Mouse (Mus musculus) ES-Bruce4 (cell line): ENCODE data around the gene Galntl6. TPM values are rescaled to one million over a fixed set of nuclear protein-coding genes. Genes with fewer than 3 reads are reported as not detected.

Experiments used
- H3K27ac ChIP-seq: 2 replicates; pipeline ENCODE4 v1.5.1; 2012; ENCODE audit warnings: low read length, inconsistent platforms; ENCODE audit not compliant: insufficient read depth
- H3K27me3 ChIP-seq: 2 replicates; pipeline ENCODE4 v1.6.1; 2012; ENCODE audit warnings: mild to moderate bottlenecking, low read length, inconsistent platforms; ENCODE audit not compliant: control insufficient read depth, poor library complexity, insufficient read depth, severe bottlenecking
- H3K36me3 ChIP-seq: 2 replicates; pipeline ENCODE4 v1.6.1; 2012; ENCODE audit warnings: inconsistent platforms, mild to moderate bottlenecking, low read length, moderate library complexity; ENCODE audit not compliant: control insufficient read depth, poor library complexity, insufficient read depth, severe bottlenecking
- H3K4me1 ChIP-seq: one replicate; pipeline ENCODE4 v1.8.1; 2011; ENCODE audit warnings: low read length; ENCODE audit not compliant: control insufficient read depth, insufficient read depth
- H3K4me3 ChIP-seq: 2 replicates; pipeline ENCODE4 v1.5.1; 2011; ENCODE audit warnings: low read depth, mild to moderate bottlenecking, low read length
- H3K9ac ChIP-seq: 2 replicates; pipeline ENCODE4 v1.6.1; 2012; ENCODE audit warnings: low read depth, mild to moderate bottlenecking, inconsistent platforms; ENCODE audit not compliant: poor library complexity, severe bottlenecking
- H3K9me3 ChIP-seq: replicated peaks from 2 replicates; pipeline ENCODE4 v1.6.1; 2012; ENCODE audit warnings: mild to moderate bottlenecking, low read length, inconsistent platforms; ENCODE audit not compliant: control insufficient read depth, poor library complexity, insufficient read depth, severe bottlenecking
- CTCF ChIP-seq: IDR thresholded peaks from one replicate; pipeline ENCODE4 v1.8.1; 2011; ENCODE audit warnings: low read depth, low read length
- EP300 ChIP-seq: IDR thresholded peaks from 2 replicates; pipeline ENCODE4 v1.6.1; 2011; ENCODE audit warnings: low read depth, low read length; ENCODE audit not compliant: insufficient read depth
- POLR2A ChIP-seq: IDR thresholded peaks from one replicate; pipeline ENCODE4 v1.8.1; 2011; ENCODE audit warnings: low read length; ENCODE audit not compliant: insufficient read depth
- polyA plus RNA-seq: library from polyadenylated mRNA; stranded (reverse); fragments of >200 nt; gene quantifications from 2 replicates; pipeline ENCODE4 v1.2.4, GENCODE M21; 2011; ENCODE audit warnings: low read depth; ENCODE audit not compliant: missing spikeins, insufficient read depth, insufficient read length

Galntl6 gene
- polyA plus RNA-seq, 1 experiment, result not detected

DNA sequence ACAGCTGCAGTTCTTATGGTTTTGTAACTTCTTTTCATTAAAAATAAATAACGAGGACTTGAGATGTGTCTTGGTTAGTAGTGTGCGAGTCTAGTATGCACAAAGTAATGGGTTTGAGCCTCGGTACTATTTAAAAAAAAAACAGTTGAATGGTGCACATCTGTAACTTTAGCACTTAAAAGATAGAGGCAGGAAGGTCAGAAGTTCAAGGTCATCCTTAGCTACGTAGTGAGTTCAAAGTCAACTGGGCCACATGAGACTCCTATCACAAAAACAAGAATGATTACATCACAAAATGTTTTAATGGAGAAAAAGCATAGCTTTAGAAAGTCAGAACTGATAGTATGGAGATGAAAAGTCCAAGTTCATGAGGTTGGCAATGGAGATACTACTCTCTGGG is 1175.2 kb downstream of the Galntl6 start:
- H3K9me3 ChIP-seq, result no peaks in the 10 kb centered on the region
- TF ChIP-seq EP300 (no peak), CTCF (no peak), POLR2A (no peak)

GRCm38 (mm10) chr8:57732795-57733194 is 1179.6 kb downstream of the Galntl6 start:
- H3K36me3 ChIP-seq, result no peaks in the 10 kb centered on the region
- no peaks in the 10 kb centered on the region for H3K27me3 ChIP-seq
- no peaks in the 10 kb centered on the region for H3K9me3 ChIP-seq
- H3K4me3 ChIP-seq, result no peak overlapping the region
- TF ChIP-seq POLR2A (no peak), EP300 (peak; percentile 95), CTCF (no peak)
- H3K4me1 ChIP-seq, result peaks cover 5% of the 10 kb centered on the region
- no peak overlapping the region for H3K9ac ChIP-seq
- peak overlapping the region; percentile 86 for H3K27ac ChIP-seq

More for the DNA sequence above, 1175.2 kb downstream of the Galntl6 start:
- no peak overlapping the region for H3K27ac ChIP-seq
- H3K4me3 ChIP-seq, result no peak overlapping the region
- peaks cover 4% of the 10 kb centered on the region for H3K4me1 ChIP-seq
- H3K36me3 ChIP-seq, result no peaks in the 10 kb centered on the region
- no peaks in the 10 kb centered on the region for H3K27me3 ChIP-seq
- no peak overlapping the region for H3K9ac ChIP-seq

DNA sequence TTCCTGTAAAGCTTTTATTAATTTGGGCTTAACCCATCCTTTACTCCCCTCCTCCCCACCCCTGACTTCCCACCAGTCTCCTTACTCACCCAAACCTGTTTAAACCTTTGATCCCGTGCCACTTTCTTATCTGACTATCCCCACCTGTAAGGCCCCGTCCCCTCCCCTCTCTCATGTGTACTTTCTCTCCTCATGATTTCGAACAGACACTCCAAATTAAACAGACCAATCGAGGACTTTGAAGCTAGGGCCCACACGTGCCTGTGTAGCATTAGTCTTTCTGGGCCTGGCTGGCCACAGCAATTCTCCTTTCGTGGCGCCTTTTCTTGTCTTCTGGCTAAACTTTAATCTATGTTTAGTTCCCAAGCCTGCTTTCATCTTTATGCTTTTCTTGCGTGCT is 1180.8 kb downstream of the Galntl6 start:
- no peaks in the 10 kb centered on the region for H3K36me3 ChIP-seq
- peak overlapping the region; percentile 74; the same call in 1 of the 2 replicates for H3K27ac ChIP-seq
- H3K9me3 ChIP-seq, result no peaks in the 10 kb centered on the region
- no peak for TF ChIP-seq POLR2A
- TF ChIP-seq CTCF, result no peak
- TF ChIP-seq EP300, result no peak
- H3K4me3 ChIP-seq, result no peak overlapping the region
- 0 out of 2 replicates have a peak overlapping the region, but pooled peaks have one; percentile 22 for H3K9ac ChIP-seq
- H3K27me3 ChIP-seq, result no peaks in the 10 kb centered on the region
- peaks cover 5% of the 10 kb centered on the region for H3K4me1 ChIP-seq

- peaks cover 4% of the 10 kb centered on the region for H3K4me1 ChIP-seq
- no peaks in the 10 kb centered on the region for H3K36me3 ChIP-seq
- TF ChIP-seq EP300, result no peak
- TF ChIP-seq CTCF, result no peak
- no peak for TF ChIP-seq POLR2A
- H3K9ac ChIP-seq, result no peak overlapping the region
- no peak overlapping the region for H3K4me3 ChIP-seq
- H3K27ac ChIP-seq, result no peak overlapping the region
- no peaks in the 10 kb centered on the region; the same call in 1 of the 2 replicates for H3K27me3 ChIP-seq
- H3K9me3 ChIP-seq, result peaks cover 13% of the 10 kb centered on the region
Observed at GRCm38 (mm10) chr8:57728276-57728675, 1184.2 kb downstream of the Galntl6 start.

- Histone ChIP-seq H3K27ac (no peak overlapping the region), H3K9me3 (peaks cover 21% of the 10 kb centered on the region), H3K36me3 (no peaks in the 10 kb centered on the region), H3K4me3 (no peak overlapping the region), H3K9ac (no peak overlapping the region), H3K4me1 (peaks cover 2% of the 10 kb centered on the region), H3K27me3 (no peaks in the 10 kb centered on the region; the same call in 1 of the 2 replicates)
- TF ChIP-seq EP300 (no peak), POLR2A (no peak), CTCF (no peak)
Observed at GRCm38 (mm10) chr8:57724843-57725627, 1187.4 kb downstream of the Galntl6 start.

Other genes starting within 250 kb of the Galntl6 start
- gene BC030500, start 885 bp downstream of the Galntl6 start, polyA plus RNA-seq, result not detected in 2 replicates